Mouse (Mus musculus) heart, embryonic 16.5 days (tissue): ENCODE results near the gene Adsl. TPM values are rescaled to one million over a fixed set of nuclear protein-coding genes. Genes with fewer than 3 reads are reported as not detected.

ENCODE experiments used
- ATAC-seq: fragments of 200-750 bp; cut with Nextera tagmentation; replicated peaks from 2 replicates; pipeline ENCODE4 v1.8.0; 2017; ENCODE audit warnings: moderate number of reproducible peaks; ENCODE audit not compliant: insufficient read depth, low FRiP score; ENCODE audit errors: extremely low read depth
- H3K27ac ChIP-seq: fragments of 300-500 bp; sonication (generic); 2 replicates; pipeline ENCODE4 v1.5.1; 2014; ENCODE audit warnings: mild to moderate bottlenecking, low read length, control low read depth, moderate library complexity
- H3K27me3 ChIP-seq: fragments of 300-500 bp; sonication (generic); 2 replicates; pipeline ENCODE4 v1.6.1; 2014; ENCODE audit warnings: low read length, mixed read lengths; ENCODE audit not compliant: control insufficient read depth, insufficient read depth
- H3K36me3 ChIP-seq: fragments of 300-500 bp; sonication (generic); 2 replicates; pipeline ENCODE4 v1.6.1; 2014; ENCODE audit not compliant: control insufficient read depth, insufficient read depth
- H3K4me1 ChIP-seq: fragments of 300-500 bp; sonication (generic); 2 replicates; pipeline ENCODE4 v1.6.1; 2014; ENCODE audit warnings: low read length, mixed read lengths; ENCODE audit not compliant: control insufficient read depth, insufficient read depth
- H3K4me2 ChIP-seq: fragments of 300-500 bp; sonication (generic); 2 replicates; pipeline ENCODE4 v1.6.1; 2014; ENCODE audit warnings: low read depth, mild to moderate bottlenecking, control low read depth, low read length
- H3K4me3 ChIP-seq: fragments of 300-500 bp; sonication (generic); 2 replicates; pipeline ENCODE4 v1.5.1; 2014; ENCODE audit warnings: mild to moderate bottlenecking, control low read depth, low read length
- H3K9ac ChIP-seq: fragments of 300-500 bp; sonication (generic); 2 replicates; pipeline ENCODE4 v1.6.1; 2014; ENCODE audit warnings: low read length, control low read depth
- H3K9me3 ChIP-seq: fragments of 300-500 bp; sonication (generic); replicated peaks from 2 replicates; pipeline ENCODE4 v1.6.1; 2016; ENCODE audit warnings: low read length; ENCODE audit not compliant: control insufficient read depth
- WGBS: fragments of 180-500 bp; shearing (Covaris S2); extraction: QIAGEN DNeasy Blood & Tissue Kit; methylation state at CpG from one replicate; pipeline ENCODE4 v1.1.7; 2014; 5-methylcytosine and 5-hydroxymethylcytosine counted together
- polyA plus RNA-seq: library from polyadenylated mRNA; unstranded; fragments of >200 nt; fragmentation: Nextera tagmentation; extraction: Ambion mirVana; gene quantifications from 2 replicates; pipeline ENCODE4 v1.2.1, GENCODE M21; 2015

The Adsl gene
- polyA plus RNA-seq, 1 experiment from 2014 or later = 175 TPM

DNA sequence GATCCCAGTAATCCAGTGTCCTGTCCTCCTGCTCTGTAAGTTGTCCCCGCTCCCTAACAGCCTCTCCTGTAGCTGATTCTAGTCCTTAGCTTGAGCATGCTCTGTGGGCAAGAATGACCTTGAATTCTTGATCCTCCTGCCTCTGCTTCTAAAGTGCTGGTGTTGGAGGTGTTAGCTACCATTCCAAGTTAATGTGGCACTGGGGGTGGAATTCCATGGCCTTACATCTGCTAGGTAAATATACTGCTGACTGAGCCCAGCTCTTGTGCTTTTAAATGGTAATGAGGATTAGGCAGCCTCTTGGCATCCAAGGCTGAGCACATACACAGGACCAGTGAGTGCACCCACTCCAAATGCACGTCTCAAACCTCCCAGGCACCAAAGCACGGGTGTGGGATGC lies 6.6 kb downstream of the Adsl start:
- no peak overlapping the region for H3K4me2 ChIP-seq
- H3K36me3 ChIP-seq = peaks cover 58% of the 10 kb centered on the region
- H3K4me3 ChIP-seq = no peak overlapping the region
- no peak overlapping the region for H3K27ac ChIP-seq
- no peak overlapping the region for H3K9ac ChIP-seq
- no peaks in the 10 kb centered on the region for H3K27me3 ChIP-seq
- peaks cover 2% of the 10 kb centered on the region for H3K4me1 ChIP-seq
- H3K9me3 ChIP-seq = no peaks in the 10 kb centered on the region
- 77% methylated on average over 3 of the region's 3 CpGs for WGBS
- ATAC-seq = no peak

- Histone ChIP-seq H3K27me3 (no peaks in the 10 kb centered on the region), H3K36me3 (peaks cover 68% of the 10 kb centered on the region), H3K9me3 (no peaks in the 10 kb centered on the region), H3K4me1 (no peaks in the 10 kb centered on the region), H3K9ac (no peak overlapping the region), H3K4me3 (no peak overlapping the region), H3K4me2 (no peak overlapping the region), H3K27ac (no peak overlapping the region)
- WGBS = 83% methylated on average over 12 of the region's 12 CpGs
- ATAC-seq = no peak
Measured at GRCm38 (mm10) chr15:80955836-80956438, 7.6 kb downstream of the Adsl start.

GRCm38 (mm10) chr15:80969371-80969770 lies 21.1 kb downstream of the Adsl start:
- Histone ChIP-seq H3K4me1 (no peaks in the 10 kb centered on the region), H3K4me3 (no peak overlapping the region), H3K27me3 (no peaks in the 10 kb centered on the region), H3K9ac (no peak overlapping the region), H3K4me2 (no peak overlapping the region), H3K9me3 (no peaks in the 10 kb centered on the region), H3K36me3 (peaks cover 45% of the 10 kb centered on the region), H3K27ac (no peak overlapping the region)
- no peak for ATAC-seq
- WGBS = 89% methylated on average over 1 of the region's 1 CpGs

GRCm38 (mm10) chr15:80974311-80974710 lies 26.0 kb downstream of the Adsl start:
- no peaks in the 10 kb centered on the region for H3K27me3 ChIP-seq
- H3K4me3 ChIP-seq = no peak overlapping the region
- no peak overlapping the region for H3K9ac ChIP-seq
- no peak overlapping the region for H3K4me2 ChIP-seq
- no peak for ATAC-seq
- H3K4me1 ChIP-seq = peaks cover 11% of the 10 kb centered on the region
- WGBS = 41% methylated on average over 5 of the region's 5 CpGs
- H3K36me3 ChIP-seq = peaks cover 4% of the 10 kb centered on the region
- H3K27ac ChIP-seq = no peak overlapping the region
- H3K9me3 ChIP-seq = no peaks in the 10 kb centered on the region

GRCm38 (mm10) chr15:80975666-80976065 lies 27.4 kb downstream of the Adsl start:
- no peaks in the 10 kb centered on the region for H3K9me3 ChIP-seq
- H3K4me1 ChIP-seq = peaks cover 11% of the 10 kb centered on the region
- 76% methylated on average over 3 of the region's 3 CpGs for WGBS
- no peak overlapping the region for H3K9ac ChIP-seq
- H3K4me2 ChIP-seq = no peak overlapping the region
- H3K27ac ChIP-seq = no peak overlapping the region
- H3K36me3 ChIP-seq = no peaks in the 10 kb centered on the region
- no peaks in the 10 kb centered on the region for H3K27me3 ChIP-seq
- ATAC-seq = no peak
- H3K4me3 ChIP-seq = no peak overlapping the region

DNA sequence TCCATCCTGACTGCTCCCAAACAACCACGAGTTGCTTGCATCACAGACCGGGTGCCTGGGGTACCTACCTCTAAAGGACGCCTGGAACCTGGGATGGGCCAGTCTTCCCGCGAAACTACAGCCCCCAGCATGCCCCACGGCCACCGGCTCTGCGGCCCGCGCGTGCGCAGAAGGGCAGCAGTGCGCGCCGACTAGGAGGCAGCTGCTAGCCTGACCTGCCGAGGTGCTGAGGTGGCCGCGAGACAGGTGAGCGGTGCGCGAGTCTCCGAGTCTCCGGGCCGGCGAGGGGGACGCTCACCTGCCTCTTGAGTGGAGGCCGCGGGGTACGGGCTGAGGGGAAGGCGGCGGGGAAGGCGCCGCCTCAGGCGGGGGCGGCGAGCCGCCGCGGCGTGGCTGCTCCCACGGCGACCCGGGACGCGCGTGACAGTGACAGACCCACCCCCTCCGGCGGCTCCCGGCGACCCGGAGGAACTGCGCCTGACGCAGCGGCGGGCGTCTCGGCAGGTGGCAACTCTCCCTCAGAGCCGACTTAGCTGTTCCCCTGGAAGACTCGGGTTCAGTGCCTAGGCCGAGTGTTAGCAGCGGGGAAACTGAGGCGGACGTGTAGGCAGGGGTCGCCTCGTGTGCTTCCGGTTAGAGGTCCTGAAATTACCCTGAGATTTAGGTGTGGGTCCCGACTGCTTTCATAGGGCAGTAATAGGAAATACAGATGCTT lies 29.5 kb downstream of the Adsl start, which contains the start of gene Sgsm3:
Gene Sgsm3, plus strand, starts transcription at position 146 of the 715 bp plus-strand sequence.
- Histone ChIP-seq H3K9ac (peak within 1 kb of the TSS; percentile 87), H3K27ac (no peak within 1 kb of the TSS), H3K4me2 (peak within 1 kb of the TSS; percentile 91), H3K27me3 (no peaks in the 10 kb centered on the region), H3K4me3 (peak within 1 kb of the TSS; percentile 92), H3K9me3 (no peaks in the 10 kb centered on the region), H3K36me3 (no peaks in the 10 kb centered on the region), H3K4me1 (peaks cover 12% of the 10 kb centered on the region)
- ATAC-seq = peak; percentile 84
- under 1% methylated on average over 67 of the region's 67 CpGs for WGBS

DNA sequence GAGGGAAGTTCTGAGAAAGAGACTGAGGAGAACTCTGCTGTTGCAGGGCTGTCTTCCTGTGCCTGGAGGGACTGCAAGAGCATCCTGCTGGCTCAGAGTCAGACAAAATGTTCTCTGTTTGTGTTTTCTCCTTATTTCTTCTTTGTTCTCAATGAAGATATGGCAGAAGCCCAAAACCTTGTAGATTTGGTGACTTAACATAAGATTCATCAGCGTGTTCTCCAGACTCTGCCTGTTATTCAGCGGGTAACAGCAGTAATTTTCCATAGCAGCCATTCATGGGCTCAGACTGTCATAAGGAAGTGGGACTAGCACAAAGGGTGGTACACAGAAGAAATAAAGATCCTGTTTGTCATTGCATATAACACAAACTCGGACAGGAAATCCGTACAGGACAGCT lies 31.3 kb downstream of the Adsl start:
- H3K36me3 ChIP-seq = no peaks in the 10 kb centered on the region
- H3K4me1 ChIP-seq = peaks cover 12% of the 10 kb centered on the region
- H3K4me3 ChIP-seq = no peak overlapping the region
- H3K27ac ChIP-seq = peak overlapping the region; percentile 16; the same call in 1 of the 2 replicates
- no peaks in the 10 kb centered on the region for H3K9me3 ChIP-seq
- ATAC-seq = no peak
- no peak overlapping the region for H3K4me2 ChIP-seq
- no peaks in the 10 kb centered on the region for H3K27me3 ChIP-seq
- WGBS = 58% methylated on average over 4 of the region's 4 CpGs
- H3K9ac ChIP-seq = no peak overlapping the region

DNA sequence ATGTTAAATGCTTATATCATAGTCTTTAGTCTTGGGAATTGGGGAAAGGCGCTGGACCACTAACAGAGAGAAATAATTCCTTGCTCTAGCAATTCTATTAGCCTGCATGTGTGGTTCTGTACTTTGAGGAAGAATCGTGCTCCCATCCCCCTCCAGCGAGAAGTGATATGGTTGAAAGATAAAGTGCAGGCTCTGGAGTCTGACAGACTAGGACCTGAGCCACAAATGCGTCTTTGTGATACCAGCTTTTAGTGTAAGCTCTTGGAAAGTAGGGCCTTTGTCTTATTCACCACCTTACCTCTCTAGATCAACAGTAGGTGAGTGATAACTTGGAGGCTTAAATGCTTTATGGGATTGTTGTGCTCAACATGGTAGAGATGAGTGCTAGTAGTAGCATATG lies 32.9 kb downstream of the Adsl start:
- Histone ChIP-seq H3K27ac (no peak overlapping the region), H3K27me3 (no peaks in the 10 kb centered on the region), H3K36me3 (no peaks in the 10 kb centered on the region), H3K9ac (no peak overlapping the region), H3K4me3 (no peak overlapping the region), H3K4me1 (peaks cover 12% of the 10 kb centered on the region), H3K4me2 (no peak overlapping the region), H3K9me3 (no peaks in the 10 kb centered on the region)
- ATAC-seq = no peak
- 55% methylated on average over 4 of the region's 4 CpGs for WGBS

DNA sequence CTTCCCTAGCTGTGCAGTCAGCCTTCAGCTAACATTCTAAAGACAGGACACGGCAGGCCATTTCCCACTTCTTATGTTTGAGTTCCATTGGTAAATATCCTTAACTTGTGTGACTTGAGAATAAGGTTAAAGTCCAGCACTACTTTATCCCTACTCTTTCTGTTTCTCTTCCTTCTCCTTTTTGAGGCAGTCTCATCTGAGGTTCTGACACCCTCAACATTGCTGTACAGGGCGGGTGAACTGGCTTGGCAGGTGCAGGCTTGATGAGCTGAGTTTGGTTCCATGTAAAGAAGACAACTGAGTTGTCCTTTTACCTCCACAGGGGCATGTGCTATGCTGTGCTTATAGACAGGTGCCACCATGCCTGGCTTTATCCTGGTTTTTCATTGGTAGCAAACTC lies 35.0 kb downstream of the Adsl start:
- Histone ChIP-seq H3K27ac (no peak overlapping the region), H3K4me3 (no peak overlapping the region), H3K4me1 (peaks cover 7% of the 10 kb centered on the region), H3K4me2 (no peak overlapping the region), H3K36me3 (no peaks in the 10 kb centered on the region), H3K27me3 (no peaks in the 10 kb centered on the region), H3K9ac (no peak overlapping the region), H3K9me3 (no peaks in the 10 kb centered on the region)
- ATAC-seq = no peak
- 87% methylated on average over 2 of the region's 2 CpGs for WGBS
